Mouse (Mus musculus) stomach, embryonic 14.5 days (tissue): Measurements from ENCODE around the gene Tmem39a. TPM values are rescaled to one million over a fixed set of nuclear protein-coding genes. Genes with fewer than 3 reads are reported as not detected.
A peak's percentile ranks its signal among the peaks of the same experiment; 100 is the strongest.

Experiments
- ATAC-seq: fragments of 200-750 bp; cut with Nextera tagmentation; 2 replicates; pipeline ENCODE4 v1.8.0; 2017; ENCODE audit warnings: low read depth, moderate TSS enrichment; ENCODE audit not compliant: insufficient number of reproducible peaks, insufficient read depth, low FRiP score
- H3K27ac ChIP-seq: fragments of 300-500 bp; sonication (generic); 2 replicates; pipeline ENCODE4 v1.5.1; 2014; ENCODE audit warnings: mild to moderate bottlenecking, low read length, moderate library complexity, mixed read lengths
- H3K27me3 ChIP-seq: fragments of 300-500 bp; sonication (generic); 2 replicates; pipeline ENCODE4 v1.6.1; 2014; ENCODE audit warnings: low read length, control low read depth, mixed read lengths; ENCODE audit not compliant: control insufficient read depth, insufficient read depth
- H3K36me3 ChIP-seq: fragments of 300-500 bp; sonication (generic); 2 replicates; pipeline ENCODE4 v1.6.1; 2014; ENCODE audit warnings: mild to moderate bottlenecking, control low read depth, low read length, moderate library complexity, mixed read lengths; ENCODE audit not compliant: control insufficient read depth, insufficient read depth
- H3K4me1 ChIP-seq: fragments of 300-500 bp; sonication (generic); 2 replicates; pipeline ENCODE4 v1.6.1; 2014; ENCODE audit warnings: low read length, control low read depth, mixed read lengths; ENCODE audit not compliant: control insufficient read depth, insufficient read depth
- H3K4me2 ChIP-seq: fragments of 300-500 bp; sonication (generic); replicated peaks from 2 replicates; pipeline ENCODE4 v1.6.1; 2014; ENCODE audit warnings: low read depth, low read length, control low read depth
- H3K4me3 ChIP-seq: fragments of 300-500 bp; sonication (generic); 2 replicates; pipeline ENCODE4 v1.5.1; 2014; ENCODE audit warnings: low read depth, low read length, control low read depth
- H3K9ac ChIP-seq: fragments of 300-500 bp; sonication (generic); replicated peaks from 2 replicates; pipeline ENCODE4 v1.6.1; 2014; ENCODE audit warnings: low read depth, mild to moderate bottlenecking, control low read depth, low read length, moderate library complexity, mixed read lengths
- H3K9me3 ChIP-seq: fragments of 300-500 bp; sonication (generic); 2 replicates; pipeline ENCODE4 v1.6.1; 2016; ENCODE audit warnings: low read depth, low read length, control low read depth; ENCODE audit not compliant: control insufficient read depth
- WGBS: fragments of 180-500 bp; shearing (Covaris S2); extraction: QIAGEN DNeasy Blood & Tissue Kit; methylation state at CpG from one replicate; pipeline ENCODE4 v1.1.7; 2014; 5-methylcytosine and 5-hydroxymethylcytosine counted together
- polyA plus RNA-seq: library from polyadenylated mRNA; unstranded; fragments of >200 nt; fragmentation: Nextera tagmentation; extraction: Ambion mirVana; gene quantifications from 2 replicates; pipeline ENCODE4 v1.2.1, GENCODE M21; 2014

Tmem39a gene
- polyA plus RNA-seq, 1 experiment from 2014 or later: 119 TPM

GRCm38 (mm10) chr16:38538716-38539380 lies 19.6 kb upstream of the Tmem39a start:
- Histone ChIP-seq H3K4me3 (no peak overlapping the region), H3K36me3 (peaks cover 30% of the 10 kb centered on the region), H3K27ac (no peak overlapping the region), H3K9ac (no peak overlapping the region), H3K9me3 (no peaks in the 10 kb centered on the region), H3K4me1 (no peaks in the 10 kb centered on the region), H3K27me3 (no peaks in the 10 kb centered on the region), H3K4me2 (no peak overlapping the region)
- WGBS: 90% methylated on average over 13 of the region's 13 CpGs
- ATAC-seq: no peak

- peaks cover 7% of the 10 kb centered on the region; the same call in 1 of the 2 replicates for H3K4me1 ChIP-seq
- ATAC-seq: no peak
- H3K27ac ChIP-seq: no peak overlapping the region
- H3K9ac ChIP-seq: no peak overlapping the region
- H3K36me3 ChIP-seq: peaks cover 14% of the 10 kb centered on the region
- H3K27me3 ChIP-seq: no peaks in the 10 kb centered on the region
- H3K4me2 ChIP-seq: no peak overlapping the region
- 91% methylated on average over 1 of the region's 1 CpGs for WGBS
- no peak overlapping the region for H3K4me3 ChIP-seq
- H3K9me3 ChIP-seq: no peaks in the 10 kb centered on the region
Measured at GRCm38 (mm10) chr16:38548000-38548399, 10.5 kb upstream of the Tmem39a start.

- no peak within 1 kb of the TSS for H3K27ac ChIP-seq
- 2% methylated on average over 54 of the region's 54 CpGs for WGBS
Measured at GRCm38 (mm10) chr16:38549479-38550396, 8.8 kb upstream of the Tmem39a start, which contains the start of gene Poglut1. TSS of gene Poglut1 (minus strand) at chr16:38550258.

GRCm38 (mm10) chr16:38555988-38556387 lies 2.5 kb upstream of the Tmem39a start:
- 77% methylated on average over 3 of the region's 3 CpGs for WGBS
- H3K9ac ChIP-seq: no peak overlapping the region
- H3K27me3 ChIP-seq: no peaks in the 10 kb centered on the region
- no peak overlapping the region for H3K27ac ChIP-seq
- no peak overlapping the region for H3K4me2 ChIP-seq
- no peaks in the 10 kb centered on the region for H3K9me3 ChIP-seq
- H3K36me3 ChIP-seq: no peaks in the 10 kb centered on the region
- no peak for ATAC-seq
- no peaks in the 10 kb centered on the region for H3K4me1 ChIP-seq
- H3K4me3 ChIP-seq: no peak overlapping the region

More at GRCm38 (mm10) chr16:38549479-38550396, 8.8 kb upstream of the Tmem39a start, which contains the start of gene Poglut1:
- Histone ChIP-seq H3K4me1 (peaks cover 7% of the 10 kb centered on the region; the same call in 1 of the 2 replicates), H3K4me3 (peak within 1 kb of the TSS; percentile 81), H3K9ac (peak within 1 kb of the TSS; percentile 69), H3K36me3 (peaks cover 10% of the 10 kb centered on the region), H3K4me2 (peak within 1 kb of the TSS; percentile 61), H3K27me3 (no peaks in the 10 kb centered on the region), H3K9me3 (no peaks in the 10 kb centered on the region)
- peak; percentile 90 for ATAC-seq

GRCm38 (mm10) chr16:38562131-38562967 lies 3.9 kb downstream of the Tmem39a start:
- Histone ChIP-seq H3K27me3 (no peaks in the 10 kb centered on the region), H3K36me3 (peaks cover 4% of the 10 kb centered on the region; the same call in 1 of the 2 replicates), H3K9me3 (no peaks in the 10 kb centered on the region), H3K4me3 (peak overlapping the region; percentile 97), H3K27ac (peak overlapping the region; percentile 82), H3K9ac (peak overlapping the region; percentile 94), H3K4me2 (peak overlapping the region; percentile 63), H3K4me1 (peaks cover 3% of the 10 kb centered on the region; the same call in 1 of the 2 replicates)
- 8% methylated on average over 37 of the region's 37 CpGs for WGBS
- ATAC-seq: peak; percentile 96

GRCm38 (mm10) chr16:38562968-38563327 lies 4.5 kb downstream of the Tmem39a start:
- peaks cover 5% of the 10 kb centered on the region; the same call in 1 of the 2 replicates for H3K36me3 ChIP-seq
- peak overlapping the region; percentile 97 for H3K4me3 ChIP-seq
- peak overlapping the region; percentile 82 for H3K27ac ChIP-seq
- WGBS: under 1% methylated on average over 25 of the region's 25 CpGs
- peak overlapping the region; percentile 63 for H3K4me2 ChIP-seq
- H3K4me1 ChIP-seq: peaks cover 3% of the 10 kb centered on the region; the same call in 1 of the 2 replicates
- peak overlapping the region; percentile 94 for H3K9ac ChIP-seq
- H3K9me3 ChIP-seq: no peaks in the 10 kb centered on the region
- no peaks in the 10 kb centered on the region for H3K27me3 ChIP-seq
- ATAC-seq: peak; percentile 64; the same call in 1 of the 2 replicates

- no peak for ATAC-seq
- H3K27me3 ChIP-seq: no peaks in the 10 kb centered on the region
- no peaks in the 10 kb centered on the region for H3K9me3 ChIP-seq
- peaks cover 3% of the 10 kb centered on the region; the same call in 1 of the 2 replicates for H3K4me1 ChIP-seq
- H3K27ac ChIP-seq: no peak overlapping the region
- H3K4me3 ChIP-seq: peak overlapping the region; percentile 97
- peaks cover 11% of the 10 kb centered on the region; the same call in 1 of the 2 replicates for H3K36me3 ChIP-seq
- peak overlapping the region; percentile 94 for H3K9ac ChIP-seq
- WGBS: 28% methylated on average over 10 of the region's 10 CpGs
- peak overlapping the region; percentile 63 for H3K4me2 ChIP-seq
Measured at GRCm38 (mm10) chr16:38563516-38563915, 5.0 kb downstream of the Tmem39a start.
